Mouse (Mus musculus) brain, adult 2 months (tissue): ENCODE results near the gene Zfp36l1.
A peak's percentile ranks its signal among the peaks of the same experiment; 100 is the strongest.

ENCODE experiments used
- DNase-seq: peaks from one replicate; pipeline ENCODE4 v3.0.0; 2011; ENCODE audit warnings: low read depth, low spot score

The Zfp36l1 gene

DNA sequence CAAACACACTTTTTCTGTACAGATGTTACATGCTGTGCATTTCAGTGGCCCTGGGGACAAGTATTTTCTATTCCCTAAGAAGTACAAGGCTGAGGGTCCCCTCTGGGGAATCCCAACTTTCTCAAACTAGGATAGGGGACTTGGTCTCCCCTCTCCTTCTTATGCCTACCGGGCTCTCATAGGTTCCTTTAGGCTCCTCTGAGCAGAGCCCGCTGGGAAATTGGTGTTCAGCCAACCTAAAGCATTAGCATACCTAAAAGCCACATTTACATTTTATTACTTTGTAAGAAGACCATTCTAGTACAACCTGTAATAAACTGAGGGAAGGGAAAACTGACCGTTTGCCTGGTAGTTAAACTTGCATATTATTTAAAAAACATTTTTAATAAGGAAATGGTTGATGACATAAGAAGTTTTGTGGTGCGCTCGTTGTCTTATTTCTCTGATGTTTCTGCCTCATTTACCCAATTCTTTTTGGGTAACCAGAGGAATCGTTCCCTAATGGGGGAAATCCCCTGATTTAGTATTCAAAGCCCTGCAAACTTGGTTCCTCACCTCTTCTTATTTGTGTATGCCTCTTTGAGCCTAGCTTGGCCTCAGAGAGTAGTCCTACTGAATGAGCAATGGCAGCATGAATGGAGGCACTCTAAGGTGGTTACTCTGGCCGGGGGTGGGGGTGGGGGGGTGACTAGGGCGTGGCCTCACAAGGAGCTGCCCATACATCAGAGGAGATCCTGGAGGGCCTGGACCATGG is 42.1 kb downstream of the Zfp36l1 start:
- no peak for DNase-seq

GRCm38 (mm10) chr12:80069040-80069439 is 43.8 kb downstream of the Zfp36l1 start:
- DNase-seq, result no peak

DNA sequence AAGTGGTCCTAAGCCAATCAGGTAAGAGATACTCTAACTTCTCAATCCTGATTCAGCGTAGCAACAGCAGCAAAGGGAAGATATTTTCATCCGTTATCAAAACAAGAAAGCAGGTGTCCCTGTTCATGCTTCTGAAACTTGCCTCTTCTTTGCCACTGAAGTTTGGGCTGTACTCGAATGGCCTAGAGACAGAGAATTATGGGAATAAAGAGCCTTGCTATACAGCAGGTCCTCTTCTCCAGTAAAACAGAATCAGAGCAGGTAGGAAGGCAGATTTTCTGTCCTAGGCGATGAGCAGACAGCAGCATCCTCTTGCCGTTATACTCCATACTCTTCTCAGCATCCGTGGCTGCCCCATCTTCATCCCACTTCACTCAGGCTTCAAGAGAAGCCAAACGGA is 44.8 kb downstream of the Zfp36l1 start:
- no peak for DNase-seq

- no peak for DNase-seq
Observed at GRCm38 (mm10) chr12:80065049-80065448, 47.8 kb downstream of the Zfp36l1 start.

DNA sequence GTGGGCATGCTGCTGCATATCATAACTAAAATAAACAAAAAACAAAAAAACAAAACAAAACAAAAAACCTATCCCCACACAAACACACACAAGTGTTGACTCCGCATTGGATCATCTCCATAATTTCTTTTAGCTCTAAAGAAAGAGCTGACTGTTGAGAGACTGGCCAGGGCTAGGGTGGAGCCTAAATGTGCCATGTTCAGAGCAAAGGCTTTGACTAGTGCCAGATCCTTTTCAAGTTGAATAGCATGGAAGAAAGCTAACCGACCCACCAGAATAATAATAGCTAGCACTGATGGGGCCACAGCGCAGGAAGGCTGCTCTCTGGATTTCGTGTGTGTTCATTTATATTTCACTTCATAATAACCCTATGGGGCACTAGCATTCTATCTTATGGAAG is 48.5 kb downstream of the Zfp36l1 start:
- DNase-seq, result no peak

DNA sequence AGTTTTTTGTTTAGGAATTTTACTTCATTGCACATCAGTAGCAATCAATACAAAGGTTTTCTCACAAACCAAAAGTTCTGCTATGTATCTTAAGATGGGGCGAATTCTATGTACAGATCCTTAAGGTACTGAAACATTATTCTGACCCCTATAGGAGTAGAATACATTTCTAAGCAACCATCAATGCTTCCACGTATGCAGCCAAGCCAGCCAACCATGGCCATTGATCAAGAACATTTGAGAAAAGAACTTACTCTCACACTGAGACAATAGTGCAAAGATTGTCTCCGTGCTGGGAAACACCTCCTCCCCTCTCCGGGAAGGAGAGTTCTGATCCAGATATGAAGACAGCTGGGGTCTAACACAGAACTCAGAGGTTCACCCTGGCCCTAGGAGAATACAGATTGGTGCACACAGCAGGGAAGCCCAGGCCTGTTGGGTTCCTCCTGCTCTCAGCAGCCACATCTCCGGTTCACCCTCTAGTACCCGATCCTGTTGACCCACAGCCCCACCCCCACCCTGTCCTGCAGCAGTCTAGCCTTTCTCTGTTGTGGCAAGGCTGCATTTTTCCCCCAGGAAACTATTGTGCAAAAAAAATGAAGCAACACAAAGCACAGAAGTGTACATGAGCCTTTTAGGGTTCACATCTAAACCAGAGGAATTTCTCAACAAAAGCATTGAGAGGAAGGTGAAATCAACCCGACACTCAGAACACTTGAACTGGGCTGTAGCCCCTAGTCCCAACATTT is 49.2 kb downstream of the Zfp36l1 start:
- DNase-seq, result no peak

DNA sequence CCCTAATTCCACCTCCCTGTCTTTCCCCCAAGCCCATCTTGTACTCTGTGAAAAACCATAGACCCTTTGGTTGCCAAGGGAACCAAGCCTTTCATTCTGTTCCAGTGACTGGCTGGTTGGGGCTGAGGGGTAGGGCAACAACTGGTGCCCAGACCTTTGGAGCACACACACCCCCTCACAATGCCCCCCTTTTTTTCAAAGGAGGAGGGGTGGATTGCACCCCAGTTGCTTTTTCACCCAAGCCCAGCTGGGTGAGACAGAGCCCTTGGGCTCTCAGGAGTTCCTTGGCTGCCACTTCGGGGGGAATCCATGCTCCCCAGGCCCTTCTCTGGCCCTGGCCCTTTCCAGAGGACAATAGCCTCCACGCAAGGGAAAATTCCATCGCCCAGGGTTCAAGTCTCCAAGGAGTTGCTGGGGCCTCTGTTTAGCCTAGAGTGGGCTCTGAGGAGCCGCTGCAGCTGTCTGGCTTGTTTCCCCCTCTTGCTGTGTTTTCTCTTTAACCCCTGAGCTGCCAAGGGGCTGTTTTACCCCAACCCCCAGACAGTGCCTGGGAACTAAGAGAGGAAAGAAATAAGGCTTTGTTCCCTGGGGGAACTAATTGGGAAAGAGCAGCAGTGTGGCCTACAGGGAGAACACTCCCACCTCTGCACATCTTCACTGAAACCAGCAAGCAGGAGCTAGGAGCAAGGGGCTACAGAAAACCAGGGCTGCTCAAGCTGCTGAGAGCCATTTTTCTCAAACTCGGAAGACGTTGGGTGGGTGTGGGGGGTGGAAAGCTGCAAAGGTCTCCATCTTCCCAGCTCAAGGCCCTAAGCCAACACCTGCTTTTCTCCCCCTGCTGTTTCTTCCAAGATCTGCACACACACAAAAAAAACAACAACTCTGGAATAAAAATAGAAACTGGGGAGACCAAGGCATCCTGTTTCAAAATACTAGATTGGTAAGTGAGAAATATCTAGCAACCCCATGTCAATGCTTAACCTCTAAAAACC is 50.1 kb downstream of the Zfp36l1 start:
- DNase-seq, result peak; percentile 20

DNA sequence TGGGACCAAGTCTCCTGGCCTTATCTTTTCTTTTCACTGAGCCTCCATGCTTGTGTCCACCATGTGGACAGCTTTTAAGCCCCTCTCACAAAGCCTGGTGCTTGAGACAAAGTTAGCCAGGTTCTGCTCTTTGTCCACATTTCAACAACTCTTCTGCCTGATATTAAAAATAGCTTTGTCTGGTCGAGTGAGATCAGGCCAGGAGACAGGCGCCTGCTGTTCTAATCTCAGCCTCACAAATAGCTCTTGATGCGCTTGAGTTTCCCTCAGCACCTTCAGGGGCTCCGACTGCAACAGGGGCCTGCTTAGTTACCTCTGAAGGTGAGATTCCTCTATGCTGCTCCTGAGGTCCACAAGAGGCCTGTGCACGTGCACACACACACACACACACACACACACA is 51.0 kb downstream of the Zfp36l1 start:
- no peak for DNase-seq

DNA sequence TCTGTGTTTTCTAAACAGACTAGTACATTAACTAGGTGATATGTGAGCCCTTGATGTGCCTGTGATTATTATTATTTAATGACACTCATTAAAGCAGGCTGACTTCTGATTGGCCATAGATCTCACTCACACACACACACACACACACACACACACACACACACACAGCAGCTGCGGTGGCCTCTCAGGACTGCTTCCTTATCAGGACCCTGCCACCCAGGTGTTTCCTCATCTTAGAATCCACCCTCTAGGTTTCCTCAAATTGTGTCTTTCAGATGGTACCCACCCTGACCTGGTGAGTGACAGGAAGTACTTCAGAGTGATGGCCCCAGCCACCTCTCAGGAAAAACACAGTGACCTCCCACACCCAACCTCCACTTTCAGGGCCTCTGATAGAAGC is 52.0 kb downstream of the Zfp36l1 start:
- no peak for DNase-seq

DNA sequence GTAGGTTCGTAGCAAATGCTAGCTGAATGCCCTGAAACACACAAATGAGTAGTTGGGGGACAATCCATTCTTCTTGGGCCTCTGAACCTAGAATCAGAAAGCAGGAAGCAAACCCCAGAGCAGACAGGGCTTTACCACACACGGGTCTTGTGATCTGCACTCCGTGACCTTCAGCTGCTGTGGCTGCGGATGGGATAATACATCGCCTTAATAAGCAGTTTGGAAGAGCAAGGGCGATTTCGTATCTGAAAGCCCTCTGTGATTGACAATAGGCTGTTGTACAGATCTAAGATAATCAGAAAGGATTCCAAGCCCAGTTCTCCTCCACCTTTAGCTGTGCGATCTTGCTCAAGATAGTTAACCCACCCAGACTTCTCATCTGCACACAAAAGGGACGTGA is 52.5 kb downstream of the Zfp36l1 start:
- DNase-seq, result no peak

DNA sequence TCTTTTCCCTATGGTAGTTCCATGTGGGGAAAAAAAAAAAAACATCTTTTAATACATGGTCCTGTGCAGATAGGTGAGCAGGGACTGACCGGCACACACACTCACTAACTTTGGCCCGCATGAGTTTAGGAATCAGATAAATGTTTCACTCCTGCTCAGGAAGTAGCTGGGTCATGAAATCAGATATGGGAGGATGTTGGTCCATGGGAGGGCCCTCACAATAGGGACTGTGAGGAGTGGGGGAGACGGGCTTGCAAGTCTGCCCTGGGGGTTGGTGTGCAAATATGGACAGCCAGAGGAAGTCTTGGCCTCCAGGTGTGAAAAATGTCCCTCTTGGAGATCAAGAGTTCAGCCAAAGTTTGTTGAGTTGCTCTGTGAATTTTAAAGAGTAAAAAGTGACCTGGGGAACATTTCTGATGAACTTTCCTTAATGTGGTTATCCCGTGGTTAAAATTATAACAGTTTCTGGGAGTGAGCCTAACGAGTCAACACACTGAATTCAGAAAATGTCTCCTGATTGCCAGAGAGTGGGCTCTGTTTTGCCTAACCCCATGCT is 53.0 kb downstream of the Zfp36l1 start:
- no peak for DNase-seq
